Mouse (Mus musculus) heart, adult 2 months (tissue): Measurements from ENCODE around the gene Cip2a. TPM values are rescaled to one million over a fixed set of nuclear protein-coding genes. Genes with fewer than 3 reads are reported as not detected.

Source experiments
- DNase-seq, 2 experiments: peaks; one replicate each; pipeline ENCODE4 v3.0.0; 2021
- H3K27ac ChIP-seq: fragments of 200-600 bp; 2 replicates; pipeline ENCODE4 v1.8.1; 2022
- H3K27me3 ChIP-seq: fragments of 200-500 bp; 2 replicates; pipeline ENCODE4 v1.6.1; 2012; ENCODE audit warnings: mild to moderate bottlenecking, low read length, inconsistent platforms, mixed read lengths; ENCODE audit not compliant: control insufficient read depth, insufficient read depth
- H3K36me3 ChIP-seq: fragments of 200-500 bp; 2 replicates; pipeline ENCODE4 v1.6.1; 2012; ENCODE audit warnings: low read length, inconsistent platforms; ENCODE audit not compliant: control insufficient read depth, insufficient read depth
- H3K4me1 ChIP-seq: fragments of 200-500 bp; 2 replicates; pipeline ENCODE4 v1.6.1; 2011; ENCODE audit warnings: low read length; ENCODE audit not compliant: control insufficient read depth, insufficient read depth
- H3K4me3 ChIP-seq: fragments of 200-600 bp; 2 replicates; pipeline ENCODE4 v1.8.1; 2022
- H3K79me2 ChIP-seq: fragments of 200-500 bp; replicated peaks from 2 replicates; pipeline ENCODE4 v1.6.1; 2012; ENCODE audit warnings: mild to moderate bottlenecking, inconsistent platforms, low read length, moderate library complexity, mixed read lengths; ENCODE audit not compliant: control insufficient read depth, insufficient read depth
- H3K9ac ChIP-seq: fragments of 200-500 bp; 2 replicates; pipeline ENCODE4 v1.6.1; 2012; ENCODE audit warnings: low read depth, mild to moderate bottlenecking, control low read depth, inconsistent platforms, low read length, mixed read lengths
- CTCF ChIP-seq: fragments of 200-600 bp; IDR thresholded peaks from 2 replicates; pipeline ENCODE4 v1.8.1; 2022; ENCODE audit warnings: antibody characterized with exemption, mild to moderate bottlenecking, moderate library complexity
- EP300 ChIP-seq: fragments of 200-500 bp; IDR thresholded peaks from 2 replicates; pipeline ENCODE4 v1.6.1; 2011; ENCODE audit warnings: low read depth, low read length, control low read depth; ENCODE audit not compliant: insufficient read depth
- POLR2A ChIP-seq: fragments of 200-500 bp; IDR thresholded peaks from 2 replicates; pipeline ENCODE4 v1.6.1; 2011; ENCODE audit warnings: mild to moderate bottlenecking, low read depth, low read length, control low read depth; ENCODE audit not compliant: insufficient read depth
- WGBS: fragments of 180-500 bp; shearing (Covaris S2); methylation state at CpG from one replicate; pipeline ENCODE4 v1.1.7; 2018; 5-methylcytosine and 5-hydroxymethylcytosine counted together
- intact Hi-C: fragments of 180-260 bp; cut with DNase I; formaldehyde crosslinking; loops from one replicate; pipeline ENCODE4 v1.15.1; 2025
- polyA plus RNA-seq: library from polyadenylated mRNA; depleted of rRNA; stranded (reverse); fragments of >200 nt; gene quantifications from 2 replicates; pipeline ENCODE4 v1.2.3, GENCODE M21; 2012; rRNA removed
- total RNA-seq, 2 experiments: library from RNA; stranded (reverse); gene quantifications; 2 replicates each; pipeline ENCODE4 v1.2.3; 2021

Gene Cip2a
- total and polyA plus RNA-seq, 3 experiments, result 0.41 to 1.0 (median 0.82) TPM

- 43% methylated on average over 4 of the region's 4 CpGs for WGBS
- Histone ChIP-seq H3K27me3 (no peaks in the 10 kb centered on the region), H3K9ac (no peak overlapping the region), H3K36me3 (no peaks in the 10 kb centered on the region), H3K79me2 (no peaks in the 10 kb centered on the region), H3K4me3 (no peak overlapping the region), H3K4me1 (no peaks in the 10 kb centered on the region), H3K27ac (no peak overlapping the region)
- intact Hi-C loops, result no loop called here
- DNase-seq, result no peak
- TF ChIP-seq POLR2A, result no peak
- TF ChIP-seq CTCF, result no peak
- no peak for TF ChIP-seq EP300
These were observed 43.8 kb downstream of the Cip2a start for GRCm38 (mm10) chr16:49037771-49038170.

GRCm38 (mm10) chr16:49040554-49041221 is 46.7 kb downstream of the Cip2a start:
- WGBS, result 67% methylated on average over 3 of the region's 3 CpGs
- H3K9ac ChIP-seq, result no peak overlapping the region
- TF ChIP-seq POLR2A (no peak), EP300 (no peak), CTCF (no peak)
- H3K36me3 ChIP-seq, result no peaks in the 10 kb centered on the region
- H3K4me1 ChIP-seq, result no peaks in the 10 kb centered on the region
- H3K27me3 ChIP-seq, result no peaks in the 10 kb centered on the region
- intact Hi-C loops, result no loop called here
- H3K4me3 ChIP-seq, result no peak overlapping the region
- H3K79me2 ChIP-seq, result no peaks in the 10 kb centered on the region
- DNase-seq, result no peak
- no peak overlapping the region for H3K27ac ChIP-seq

- Histone ChIP-seq H3K27me3 (no peaks in the 10 kb centered on the region), H3K36me3 (no peaks in the 10 kb centered on the region), H3K27ac (no peak overlapping the region), H3K4me3 (no peak overlapping the region), H3K4me1 (no peaks in the 10 kb centered on the region), H3K9ac (no peak overlapping the region), H3K79me2 (no peaks in the 10 kb centered on the region)
- TF ChIP-seq POLR2A, result no peak
- TF ChIP-seq EP300, result no peak
- no peak for TF ChIP-seq CTCF
- intact Hi-C loops, result no loop called here
- no peak for DNase-seq
These were observed 55.2 kb downstream of the Cip2a start for GRCm38 (mm10) chr16:49049214-49049613.

GRCm38 (mm10) chr16:49057186-49057585 is 63.2 kb downstream of the Cip2a start, which contains the start of gene Myh15:
Gene Myh15 (plus strand): TSS chr16:49057486.
- Histone ChIP-seq H3K4me3 (no peak within 1 kb of the TSS), H3K9ac (no peak within 1 kb of the TSS), H3K4me1 (no peaks in the 10 kb centered on the region), H3K36me3 (no peaks in the 10 kb centered on the region), H3K27me3 (no peaks in the 10 kb centered on the region), H3K27ac (no peak within 1 kb of the TSS), H3K79me2 (no peaks in the 10 kb centered on the region)
- DNase-seq, result no peak
- intact Hi-C loops, result no loop called here
- WGBS, result 93% methylated on average over 1 of the region's 1 CpGs
- TF ChIP-seq EP300, result no peak
- no peak for TF ChIP-seq CTCF
- no peak for TF ChIP-seq POLR2A

Other genes starting within 250 kb of the Cip2a start
- gene Trat1, start 222.2 kb upstream of the Cip2a start, total RNA-seq, result under 1 TPM in 1 of 2 experiments, not detected in 1; 0.25 TPM
- 0.04 and 0.12 TPM in 2 replicates for gene Trat1, start 222.2 kb upstream of the Cip2a start, polyA plus RNA-seq
- gene Retnlb, start 177.3 kb upstream of the Cip2a start, total RNA-seq, result not detected
- not detected in 2 replicates for gene Retnlb, start 177.3 kb upstream of the Cip2a start, polyA plus RNA-seq
- gene Retnla, start 151.6 kb upstream of the Cip2a start, total RNA-seq, result 1 to 10 TPM; 2.1 to 3.0 TPM
- 52.0 and 56.1 TPM in 2 replicates for gene Retnla, start 151.6 kb upstream of the Cip2a start, polyA plus RNA-seq
- 1 to 10 TPM in 1 of 2 experiments, under 1 TPM in 1; 0.55 to 2.4 TPM for gene Retnlg, start 121.6 kb upstream of the Cip2a start, total RNA-seq
- 2.3 and 5.5 TPM in 2 replicates for gene Retnlg, start 121.6 kb upstream of the Cip2a start, polyA plus RNA-seq
- 1 to 10 TPM; 7.6 to 8.3 TPM for gene Dzip3, start within 50 bp of the Cip2a start, total RNA-seq
- 1.6 and 4.0 TPM in 2 replicates for gene Dzip3, start within 50 bp of the Cip2a start, polyA plus RNA-seq
- gene Myh15, start 63.3 kb downstream of the Cip2a start, total RNA-seq, result not detected
- not detected in 2 replicates for gene Myh15, start 63.3 kb downstream of the Cip2a start, polyA plus RNA-seq